Mouse (Mus musculus) erythroblast, embryonic 14.5 days (primary cell): ENCODE measurements around the gene Dlg2. TPM values are rescaled to one million over a fixed set of nuclear protein-coding genes. Genes with fewer than 3 reads are reported as not detected.

ENCODE experiments used
- H3K27me3 ChIP-seq: 2 replicates; pipeline ENCODE4 v1.6.1; 2012; ENCODE audit warnings: inconsistent platforms; ENCODE audit not compliant: control insufficient read depth
- H3K36me3 ChIP-seq: 2 replicates; pipeline ENCODE4 v1.6.1; 2012; ENCODE audit warnings: mild to moderate bottlenecking, inconsistent platforms; ENCODE audit not compliant: control insufficient read depth
- H3K4me1 ChIP-seq: 2 replicates; pipeline ENCODE4 v1.6.1; 2012; ENCODE audit warnings: inconsistent platforms; ENCODE audit not compliant: control insufficient read depth
- H3K4me3 ChIP-seq: replicated peaks from 2 replicates; pipeline ENCODE3; 2012; ENCODE audit warnings: moderate library complexity, mild to moderate bottlenecking, inconsistent platforms
- H3K9me3 ChIP-seq: 2 replicates; pipeline ENCODE4 v1.6.1; 2012; ENCODE audit warnings: low read length, inconsistent platforms, mixed read lengths; ENCODE audit not compliant: control insufficient read depth
- GATA1 ChIP-seq: IDR thresholded peaks from 2 replicates; pipeline ENCODE4 v1.6.1; 2012; ENCODE audit warnings: low read length, inconsistent platforms, mixed read lengths
- TAL1 ChIP-seq: IDR thresholded peaks from 3 replicates; pipeline ENCODE4 v1.6.1; 2012; ENCODE audit warnings: low read length, inconsistent platforms, mixed read lengths
- polyA plus RNA-seq: library from polyadenylated mRNA; stranded (reverse); fragments of >175 nt; gene quantifications from 2 replicates; pipeline ENCODE4 v1.2.3, GENCODE M21; 2012

Gene Dlg2
- polyA plus RNA-seq, 1 experiment: not detected

GRCm38 (mm10) chr7:91740748-91741147 lies 1264.3 kb downstream of the Dlg2 start:
- Histone ChIP-seq H3K9me3 (no peaks in the 10 kb centered on the region), H3K36me3 (no peaks in the 10 kb centered on the region), H3K4me1 (no peaks in the 10 kb centered on the region), H3K27me3 (no peaks in the 10 kb centered on the region), H3K4me3 (no peak overlapping the region)
- TF ChIP-seq TAL1: no peak
- TF ChIP-seq GATA1: no peak

- Histone ChIP-seq H3K27me3 (no peaks in the 10 kb centered on the region), H3K4me1 (no peaks in the 10 kb centered on the region), H3K4me3 (no peak overlapping the region), H3K36me3 (no peaks in the 10 kb centered on the region), H3K9me3 (no peaks in the 10 kb centered on the region)
- TF ChIP-seq TAL1: no peak
- TF ChIP-seq GATA1: no peak
Measured at GRCm38 (mm10) chr7:91753151-91753861, 1276.8 kb downstream of the Dlg2 start.

GRCm38 (mm10) chr7:91767648-91768047 lies 1291.2 kb downstream of the Dlg2 start:
- TF ChIP-seq GATA1: no peak
- TF ChIP-seq TAL1: no peak
- Histone ChIP-seq H3K9me3 (no peaks in the 10 kb centered on the region), H3K36me3 (no peaks in the 10 kb centered on the region)

GRCm38 (mm10) chr7:91778673-91779072 lies 1302.2 kb downstream of the Dlg2 start:
- Histone ChIP-seq H3K4me1 (no peaks in the 10 kb centered on the region), H3K4me3 (no peak overlapping the region), H3K27me3 (no peaks in the 10 kb centered on the region), H3K9me3 (no peaks in the 10 kb centered on the region), H3K36me3 (no peaks in the 10 kb centered on the region)
- no peak for TF ChIP-seq TAL1
- TF ChIP-seq GATA1: no peak

More at GRCm38 (mm10) chr7:91767648-91768047, 1291.2 kb downstream of the Dlg2 start:
- Histone ChIP-seq H3K4me1 (no peaks in the 10 kb centered on the region), H3K4me3 (no peak overlapping the region), H3K27me3 (no peaks in the 10 kb centered on the region)

- Histone ChIP-seq H3K36me3 (no peaks in the 10 kb centered on the region), H3K9me3 (no peaks in the 10 kb centered on the region), H3K27me3 (no peaks in the 10 kb centered on the region), H3K4me1 (no peaks in the 10 kb centered on the region), H3K4me3 (no peak overlapping the region)
- no peak for TF ChIP-seq TAL1
- TF ChIP-seq GATA1: no peak
Measured at GRCm38 (mm10) chr7:91784617-91785016, 1308.1 kb downstream of the Dlg2 start.

- Histone ChIP-seq H3K27me3 (no peaks in the 10 kb centered on the region), H3K4me3 (no peak overlapping the region), H3K4me1 (no peaks in the 10 kb centered on the region), H3K36me3 (no peaks in the 10 kb centered on the region), H3K9me3 (no peaks in the 10 kb centered on the region)
- TF ChIP-seq GATA1 (no peak), TAL1 (no peak)
Measured at GRCm38 (mm10) chr7:91785445-91785844, 1309.0 kb downstream of the Dlg2 start.

GRCm38 (mm10) chr7:91785871-91786270 lies 1309.4 kb downstream of the Dlg2 start:
- no peaks in the 10 kb centered on the region for H3K36me3 ChIP-seq
- no peak overlapping the region for H3K4me3 ChIP-seq
- no peaks in the 10 kb centered on the region for H3K4me1 ChIP-seq
- TF ChIP-seq GATA1 (no peak), TAL1 (no peak)
- no peaks in the 10 kb centered on the region for H3K9me3 ChIP-seq
- H3K27me3 ChIP-seq: no peaks in the 10 kb centered on the region

- Histone ChIP-seq H3K9me3 (no peaks in the 10 kb centered on the region), H3K27me3 (no peaks in the 10 kb centered on the region), H3K4me1 (no peaks in the 10 kb centered on the region), H3K36me3 (no peaks in the 10 kb centered on the region), H3K4me3 (no peak overlapping the region)
- TF ChIP-seq TAL1 (no peak), GATA1 (no peak)
Measured at GRCm38 (mm10) chr7:91790949-91791564, 1314.6 kb downstream of the Dlg2 start.

- Histone ChIP-seq H3K27me3 (no peaks in the 10 kb centered on the region), H3K36me3 (no peaks in the 10 kb centered on the region), H3K4me1 (no peaks in the 10 kb centered on the region), H3K9me3 (no peaks in the 10 kb centered on the region), H3K4me3 (no peak overlapping the region)
- TF ChIP-seq TAL1 (no peak), GATA1 (no peak)
Measured at GRCm38 (mm10) chr7:91806632-91807031, 1330.2 kb downstream of the Dlg2 start.

- no peak for TF ChIP-seq TAL1
- no peaks in the 10 kb centered on the region for H3K36me3 ChIP-seq
Measured at GRCm38 (mm10) chr7:91810774-91811173, 1334.3 kb downstream of the Dlg2 start.

More at GRCm38 (mm10) chr7:91810774-91811173, 1334.3 kb downstream of the Dlg2 start:
- no peaks in the 10 kb centered on the region for H3K9me3 ChIP-seq
- H3K4me3 ChIP-seq: no peak overlapping the region
- no peaks in the 10 kb centered on the region for H3K27me3 ChIP-seq
- H3K4me1 ChIP-seq: no peaks in the 10 kb centered on the region
